Mouse (Mus musculus) spleen, postnatal 36 days (tissue): ENCODE data around the gene Cep89.

ENCODE experiments used
- DNase-seq, 2 experiments: peaks; one replicate each; pipeline ENCODE4 v3.0.0; 2022; ENCODE audit warnings: low spot score in 2 of 2, mixed read lengths in 1 of 2

Gene Cep89

GRCm38 (mm10) chr7:35396542-35397168, at the start of gene Cep89, which contains the start of gene Faap24:
TSS of gene Cep89 (plus strand) at chr7:35397035.
TSS of gene Faap24 (minus strand) at chr7:35396836.
- peak; percentile 94 to 96 for DNase-seq

- no peak for DNase-seq
These were observed 48.7 kb upstream of the Cep89 start for GRCm38 (mm10) chr7:35347918-35348700.

GRCm38 (mm10) chr7:35349022-35349421, 47.8 kb upstream of the Cep89 start:
- no peak for DNase-seq

- no peak for DNase-seq
These were observed 46.8 kb upstream of the Cep89 start for GRCm38 (mm10) chr7:35349886-35350684.

GRCm38 (mm10) chr7:35351155-35351554, 45.7 kb upstream of the Cep89 start:
- no peak for DNase-seq

GRCm38 (mm10) chr7:35353306-35353705, 43.5 kb upstream of the Cep89 start:
- no peak for DNase-seq

GRCm38 (mm10) chr7:35355303-35355872, 41.4 kb upstream of the Cep89 start:
- no peak for DNase-seq

GRCm38 (mm10) chr7:35357621-35358020, 39.2 kb upstream of the Cep89 start:
- no peak for DNase-seq

- DNase-seq = no peak
These were observed 34.6 kb upstream of the Cep89 start for GRCm38 (mm10) chr7:35362253-35362652.

GRCm38 (mm10) chr7:35362868-35363267, 34.0 kb upstream of the Cep89 start:
- DNase-seq = no peak

- no peak for DNase-seq
These were observed 31.5 kb upstream of the Cep89 start for GRCm38 (mm10) chr7:35365161-35365910.

GRCm38 (mm10) chr7:35371096-35371495, 25.7 kb upstream of the Cep89 start:
- no peak for DNase-seq

- no peak for DNase-seq
These were observed 24.3 kb upstream of the Cep89 start for GRCm38 (mm10) chr7:35372483-35373017.

GRCm38 (mm10) chr7:35373146-35373989, 23.5 kb upstream of the Cep89 start:
- DNase-seq = no peak

GRCm38 (mm10) chr7:35374265-35374664, 22.6 kb upstream of the Cep89 start:
- DNase-seq = no peak

GRCm38 (mm10) chr7:35376623-35377022, 20.2 kb upstream of the Cep89 start:
- no peak for DNase-seq

- no peak for DNase-seq
These were observed 17.2 kb upstream of the Cep89 start for GRCm38 (mm10) chr7:35379492-35380119.

- no peak for DNase-seq
These were observed 16.5 kb upstream of the Cep89 start for GRCm38 (mm10) chr7:35380351-35380750.

GRCm38 (mm10) chr7:35381861-35382260, 15.0 kb upstream of the Cep89 start:
- no peak for DNase-seq
